ENCODE assay signal across 19 mouse cellular contexts in the genomic region with DNA sequence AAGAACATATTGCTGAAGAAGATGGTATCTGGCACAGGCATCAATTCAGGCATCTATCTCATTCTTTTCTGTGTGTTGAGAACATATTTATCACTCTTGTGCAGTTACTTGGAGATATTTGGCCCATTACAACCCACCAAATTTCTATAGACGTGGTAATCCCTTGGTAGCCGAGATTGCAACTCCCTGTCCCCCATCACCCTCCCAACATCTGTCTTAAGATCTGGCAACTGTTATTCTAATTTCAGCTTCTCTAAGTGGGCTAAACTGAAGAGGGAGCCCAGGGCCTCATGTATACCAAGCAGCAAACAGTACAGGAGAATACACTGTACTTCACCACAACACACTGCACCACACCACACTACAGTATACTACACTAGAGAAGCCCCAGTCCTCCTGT. TPM values are rescaled to one million over a fixed set of nuclear protein-coding genes. Genes with fewer than 3 reads are reported as not detected.
"Had no signal": no experiment of that assay in that cellular context is flagged by ENCODE, and none has a peak within 500 bp of the region (broad histone marks: within the 10 kb centered on the region; RNA-seq: fewer than 3 reads in every experiment).

No protein-coding gene starts in this region.

RNA-seq across cellular contexts. Expression of a gene that starts 8.8 kb away (rescaled TPM):
- total RNA-seq: megakaryocyte, adult 5-6 weeks; megakaryocyte-erythroid progenitor cell, adult 5-6 weeks had no signal
- polyA plus RNA-seq: liver, embryonic 14.5 days; liver, embryonic 16.5 days; lung, embryonic 14.5 days; lung, embryonic 16.5 days; midbrain, embryonic 10.5 days; midbrain, embryonic 12.5 days; midbrain, embryonic 14.5 days; midbrain, embryonic 16.5 days; myocyte; neural tube, embryonic 11.5 days; neural tube, embryonic 15.5 days; small intestine, adult 2 months; spleen, adult 2 months; stomach, embryonic 14.5 days; stomach, embryonic 16.5 days; thymus, postnatal 0 days had no signal

RNA-seq across cellular contexts. Expression of a gene that starts 36.0 kb away (rescaled TPM):
- total RNA-seq: megakaryocyte, adult 5-6 weeks; megakaryocyte-erythroid progenitor cell, adult 5-6 weeks had no signal
- polyA plus RNA-seq: liver, embryonic 14.5 days; liver, embryonic 16.5 days; lung, embryonic 14.5 days; lung, embryonic 16.5 days; midbrain, embryonic 10.5 days; midbrain, embryonic 12.5 days; midbrain, embryonic 14.5 days; midbrain, embryonic 16.5 days; neural tube, embryonic 11.5 days; neural tube, embryonic 13.5 days; neural tube, embryonic 15.5 days; small intestine, adult 2 months; spleen, adult 2 months; stomach, embryonic 14.5 days; stomach, embryonic 16.5 days; thymus, postnatal 0 days had no signal
